ENCODE assay signal across 24 mouse cellular contexts in genomic region chr19:40246646-40247267, GRCm38 (mm10). TPM values are rescaled to one million over a fixed set of nuclear protein-coding genes. Genes with fewer than 3 reads are reported as not detected.
DNase-seq lines count a peak whose midpoint lies in the region; ATAC-seq and TF ChIP-seq lines count a peak whose summit lies in the region.
"Had no signal": no experiment of that assay in that cellular context is flagged by ENCODE, and none has a peak within 500 bp of the region (broad histone marks: within the 10 kb centered on the region; RNA-seq: fewer than 3 reads in every experiment).

No protein-coding gene starts in this region.

- H3K9ac ChIP-seq in heart, embryonic 16.5 days (ENCODE audit: low read length), result no peak overlapping the region
- no peak overlapping the region for H3K9ac ChIP-seq in heart, postnatal 0 days (replicated peaks; ENCODE audit: low read depth, low read length)
- H3K9ac ChIP-seq: hindbrain, embryonic 14.5 days; liver, embryonic 15.5 days had no signal

- no peak for ATAC-seq in heart, embryonic 16.5 days (replicated peaks; ENCODE audit: extremely low read depth, insufficient read depth, low FRiP score)
- ATAC-seq in heart, postnatal 0 days (ENCODE audit: insufficient read depth, low read depth), result no peak
- ATAC-seq in monocyte, adult 5-6 weeks (replicated peaks; ENCODE audit: insufficient number of reproducible peaks, low FRiP score, low TSS enrichment, poor library complexity, severe bottlenecking), result 0 out of 2 replicates have a peak, but pooled peaks have one; percentile 27
- ATAC-seq: forebrain, embryonic 14.5 days; midbrain, embryonic 16.5 days had no signal

- peak; percentile 71 for DNase-seq in heart, adult 11 months
- DNase-seq in heart, adult 8-10 months (ENCODE audit: low spot score), result no peak
- no peak for DNase-seq in heart, adult 18-20 months
- no peak for DNase-seq in heart, postnatal 0 days (ENCODE audit: low spot score)
- DNase-seq in embryo, embryonic 11 days, result no peak
- DNase-seq in cerebellum, adult 9-10 months, result no peak
- DNase-seq: adrenal gland, postnatal 25 days; cerebellum, adult 11-12 months; cerebellum, postnatal 36 days; kidney, adult 18-20 months; right cerebral cortex, postnatal 14 days had no signal

- H3K4me3 ChIP-seq in heart, embryonic 16.5 days (ENCODE audit: low read length), result no peak overlapping the region
- no peak overlapping the region for H3K4me3 ChIP-seq in heart, postnatal 0 days (ENCODE audit: low read depth, low read length)
- H3K4me3 ChIP-seq: embryonic facial prominence, embryonic 10.5 days; liver, embryonic 15.5 days had no signal

- peak overlapping the region; percentile 4; the same call in 1 of the 2 replicates for H3K27ac ChIP-seq in heart, embryonic 16.5 days (ENCODE audit: low read length)
- peak overlapping the region; percentile 55 for H3K27ac ChIP-seq in heart, postnatal 0 days (ENCODE audit: low read depth)
- H3K27ac ChIP-seq: embryonic facial prominence, embryonic 10.5 days; hindbrain, embryonic 14.5 days; kidney, postnatal 0 days; liver, embryonic 15.5 days had no signal

- peaks cover 13% of the 10 kb centered on the region for H3K36me3 ChIP-seq in heart, embryonic 16.5 days (ENCODE audit: control insufficient read depth, insufficient read depth)
- peaks cover 44% of the 10 kb centered on the region for H3K36me3 ChIP-seq in heart, postnatal 0 days (replicated peaks; ENCODE audit: control insufficient read depth, insufficient read depth, low read length)

- no peak for TF ChIP-seq CTCF in heart, postnatal 0 days (IDR thresholded peaks at IDR 0.05; ENCODE audit: low read depth)

- H3K4me2 ChIP-seq in heart, embryonic 16.5 days (ENCODE audit: low read depth, low read length), result no peak overlapping the region
- no peak overlapping the region for H3K4me2 ChIP-seq in heart, postnatal 0 days (ENCODE audit: low read depth, low read length)
- H3K4me2 ChIP-seq: hindbrain, embryonic 14.5 days; liver, embryonic 15.5 days had no signal

- H3K27me3 ChIP-seq in heart, embryonic 16.5 days (ENCODE audit: control insufficient read depth, insufficient read depth, low read length), result no peaks in the 10 kb centered on the region
- no peaks in the 10 kb centered on the region for H3K27me3 ChIP-seq in heart, postnatal 0 days (ENCODE audit: control insufficient read depth, insufficient read depth, low read length)
- H3K27me3 ChIP-seq: CH12.LX; liver, embryonic 15.5 days had no signal

- no peak for TF ChIP-seq EP300 in heart, postnatal 0 days (IDR thresholded peaks at IDR 0.05; ENCODE audit: low read depth)

- no peaks in the 10 kb centered on the region for H3K9me3 ChIP-seq in heart, embryonic 16.5 days (replicated peaks; ENCODE audit: control insufficient read depth, low read length)
- H3K9me3 ChIP-seq in heart, postnatal 0 days (replicated peaks; ENCODE audit: control insufficient read depth, low read length), result no peaks in the 10 kb centered on the region
- H3K9me3 ChIP-seq: embryonic facial prominence, embryonic 10.5 days; liver, embryonic 15.5 days had no signal

- WGBS in heart, embryonic 16.5 days, result 79% methylated on average over 7 of the region's 7 CpGs
- 72% methylated on average over 7 of the region's 7 CpGs for WGBS in heart, postnatal 0 days

- peaks cover 19% of the 10 kb centered on the region for H3K4me1 ChIP-seq in heart, embryonic 16.5 days (ENCODE audit: control insufficient read depth, insufficient read depth, low read length)
- peaks cover 21% of the 10 kb centered on the region; the same call in 1 of the 2 replicates for H3K4me1 ChIP-seq in heart, postnatal 0 days (ENCODE audit: control insufficient read depth, insufficient read depth)
- H3K4me1 ChIP-seq: embryonic facial prominence, embryonic 10.5 days; liver, embryonic 15.5 days had no signal

RNA-seq across cellular contexts. Expression of gene Pdlim1, which starts 24.9 kb away (rescaled TPM):
- 100 to 1,000 TPM; 114 to 157 (median 136) TPM for total RNA-seq in heart, adult 8-10 months (2022)
- polyA plus RNA-seq in heart, embryonic 16.5 days (2015; fragmentation: Nextera tagmentation; extraction: Ambion mirVana), result 267 and 270 TPM in 2 replicates
- 100 to 1,000 TPM; 119 to 169 TPM for total RNA-seq in heart, adult 18-20 months (2021)
- total RNA-seq in heart, postnatal 0 days (2014; rRNA removed; ENCODE audit: low replicate concordance), result 96.5 and 117 TPM in 2 replicates
- polyA plus RNA-seq in heart, postnatal 0 days (2015; fragmentation: Nextera tagmentation; extraction: Ambion mirVana), result 206 and 230 TPM in 2 replicates
- 29.3 to 85.7 TPM (median 49.8 TPM) in 3 replicates for total RNA-seq in monocyte, adult 5-6 weeks (2017)
- total RNA-seq: MEL had no signal

RNA-seq across cellular contexts. Expression of gene Cyp2c70, which starts 59.6 kb away (rescaled TPM):
- under 1 TPM; 0.16 to 0.46 (median 0.31) TPM for total RNA-seq in heart, adult 8-10 months (2022)
- not detected in 2 replicates for polyA plus RNA-seq in heart, embryonic 16.5 days (2015; fragmentation: Nextera tagmentation; extraction: Ambion mirVana)
- total RNA-seq in heart, adult 18-20 months (2021), result under 1 TPM; 0.28 to 0.30 TPM
- total RNA-seq in heart, postnatal 0 days (2014; rRNA removed; ENCODE audit: low replicate concordance), result not detected in 2 replicates
- polyA plus RNA-seq in heart, postnatal 0 days (2015; fragmentation: Nextera tagmentation; extraction: Ambion mirVana), result not detected in 2 replicates
- not detected in 3 replicates for total RNA-seq in monocyte, adult 5-6 weeks (2017)
- total RNA-seq: CH12.LX; MEL; neutrophil, adult 5-6 weeks had no signal
- polyA plus RNA-seq: embryonic facial prominence, embryonic 10.5 days; forebrain, embryonic 14.5 days; hindbrain, embryonic 14.5 days; kidney, postnatal 0 days; limb, embryonic 14.5 days; lung, postnatal 0 days; midbrain, embryonic 16.5 days had no signal
